Mouse (Mus musculus) layer of hippocampus, postnatal 36 days (tissue): Measurements from ENCODE around the gene Nprl3. TPM values are rescaled to one million over a fixed set of nuclear protein-coding genes. Genes with fewer than 3 reads are reported as not detected.
"Not testable (repeated sequence)": the region's sequence is repeated elsewhere in the genome, so short reads cannot be mapped to it uniquely, and the experiment has no call there.

Source experiments
- DNase-seq, 2 experiments: peaks; one replicate each; pipeline ENCODE4 v3.0.0; 2022
- total RNA-seq, 2 experiments: library from RNA; stranded (reverse); gene quantifications; 2 replicates each; pipeline ENCODE4 v1.2.3; 2021

Nprl3 gene
- total RNA-seq, result 10 to 100 TPM; 47.3 to 61.2 TPM

GRCm38 (mm10) chr11:32267188-32267884 lies at the start of gene Nprl3:
Gene Nprl3, minus strand, starts transcription at chr11:32267707.
- peak; percentile 96 for DNase-seq

- DNase-seq, result no peak
Measured at GRCm38 (mm10) chr11:32316009-32316408, 48.5 kb upstream of the Nprl3 start.

- DNase-seq, result no peak
Measured at GRCm38 (mm10) chr11:32309928-32310327, 42.4 kb upstream of the Nprl3 start.

DNA sequence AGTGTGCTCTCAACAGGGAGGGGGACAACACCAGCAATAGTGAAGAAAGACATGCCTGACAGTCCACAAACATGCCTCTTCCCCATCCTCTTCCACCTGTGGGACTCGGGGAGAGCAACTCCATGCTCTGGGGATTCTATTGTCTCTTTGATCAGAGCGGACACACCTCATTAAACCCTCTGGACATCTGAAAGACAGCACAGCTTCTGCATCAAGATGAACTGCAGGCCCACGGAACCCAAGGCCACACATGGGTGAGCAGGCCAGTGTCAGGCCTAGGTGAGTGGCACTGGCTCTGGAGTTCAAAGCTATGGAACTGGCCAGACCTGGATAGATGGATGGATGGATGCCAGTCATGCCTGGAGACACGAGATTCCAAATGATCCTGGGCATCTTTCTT lies 41.9 kb upstream of the Nprl3 start:
- DNase-seq, result no peak

DNA sequence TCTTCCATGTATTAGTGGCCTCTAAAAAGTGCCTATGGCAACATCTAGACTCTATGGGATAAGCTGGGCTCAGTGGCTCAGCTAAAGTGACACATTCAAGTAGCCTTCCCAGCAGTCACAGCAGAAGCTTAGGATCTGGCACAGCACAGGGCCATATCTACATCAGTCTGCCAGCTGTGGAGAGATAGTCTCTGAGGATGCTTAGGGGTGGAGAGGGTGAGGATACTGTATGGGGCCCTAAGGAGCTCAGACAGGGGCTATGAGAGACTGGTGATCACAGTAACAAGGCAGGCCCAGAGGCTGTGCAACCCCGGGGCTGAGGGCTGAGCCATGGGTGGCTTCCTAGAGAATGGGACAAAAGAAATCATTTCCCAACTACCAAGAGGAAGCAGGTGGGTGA lies 39.5 kb upstream of the Nprl3 start:
- no peak for DNase-seq

DNA sequence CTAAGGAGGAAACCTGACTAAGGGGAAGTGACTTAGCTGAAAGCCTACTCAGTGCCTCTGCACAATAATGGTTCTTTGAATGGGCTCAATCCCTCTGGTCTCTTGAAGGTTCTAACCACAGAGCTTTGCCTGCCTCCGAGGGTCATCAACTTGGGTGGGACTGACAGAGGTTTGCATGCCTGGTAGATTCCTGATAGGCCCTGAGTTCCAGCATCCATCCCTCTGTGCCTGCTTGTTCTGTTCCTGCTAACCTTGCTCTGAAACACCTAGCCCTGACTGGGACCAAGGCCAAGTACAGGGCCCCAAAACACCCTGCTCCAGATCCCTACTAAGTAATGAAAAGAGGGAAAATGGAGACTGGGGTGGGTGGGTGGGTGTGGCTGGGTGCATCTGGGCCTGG lies 35.9 kb upstream of the Nprl3 start:
- no peak for DNase-seq

DNA sequence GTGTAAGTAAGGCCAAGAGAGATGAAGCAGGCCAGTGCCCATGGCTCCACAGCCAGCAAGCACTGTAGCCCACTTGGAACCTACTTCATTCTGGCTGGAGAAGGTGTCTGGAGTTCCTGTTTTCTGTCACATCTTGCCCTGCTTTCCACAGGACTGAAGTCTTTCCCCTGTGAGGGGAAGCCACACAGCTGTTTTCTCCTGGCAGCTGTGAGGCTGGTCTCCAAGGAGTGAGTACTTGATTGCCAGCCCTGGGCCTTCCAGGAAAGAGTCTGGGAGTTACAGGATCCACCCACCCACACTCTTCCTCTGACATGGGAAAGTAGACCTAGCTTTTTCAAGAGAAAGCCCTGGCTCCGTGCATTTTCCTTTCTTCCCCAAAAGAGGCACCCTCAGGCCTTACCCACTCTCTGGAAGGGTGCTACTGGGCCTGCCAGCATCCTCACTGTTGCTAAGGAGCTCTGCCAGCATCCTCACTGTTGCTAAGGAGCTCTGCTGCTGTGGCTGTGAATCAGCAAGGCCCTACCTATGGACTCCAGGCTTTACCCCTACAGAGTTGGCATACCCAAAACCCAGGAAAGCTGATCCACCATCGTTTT lies 35.4 kb upstream of the Nprl3 start:
- peak; percentile 25 to 34 for DNase-seq

DNA sequence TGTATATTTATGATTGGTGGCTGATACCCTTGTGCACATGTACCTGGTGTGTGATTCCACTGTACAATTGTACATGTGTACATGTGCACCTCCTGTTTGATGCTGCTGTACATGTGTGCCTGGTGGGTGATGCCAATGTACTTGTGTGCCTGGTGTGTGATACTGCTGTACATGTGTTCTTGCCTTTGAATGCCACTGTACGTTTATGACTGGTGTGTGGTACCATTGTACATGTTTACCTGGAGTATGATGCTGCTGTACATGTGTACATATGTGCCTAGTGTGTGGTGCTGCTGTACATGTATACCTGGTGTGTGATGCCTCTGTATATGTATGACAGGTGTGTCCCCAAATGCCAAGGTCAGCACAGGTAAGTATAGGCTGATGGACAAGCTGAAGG lies 34.0 kb upstream of the Nprl3 start:
- DNase-seq, result no peak

DNA sequence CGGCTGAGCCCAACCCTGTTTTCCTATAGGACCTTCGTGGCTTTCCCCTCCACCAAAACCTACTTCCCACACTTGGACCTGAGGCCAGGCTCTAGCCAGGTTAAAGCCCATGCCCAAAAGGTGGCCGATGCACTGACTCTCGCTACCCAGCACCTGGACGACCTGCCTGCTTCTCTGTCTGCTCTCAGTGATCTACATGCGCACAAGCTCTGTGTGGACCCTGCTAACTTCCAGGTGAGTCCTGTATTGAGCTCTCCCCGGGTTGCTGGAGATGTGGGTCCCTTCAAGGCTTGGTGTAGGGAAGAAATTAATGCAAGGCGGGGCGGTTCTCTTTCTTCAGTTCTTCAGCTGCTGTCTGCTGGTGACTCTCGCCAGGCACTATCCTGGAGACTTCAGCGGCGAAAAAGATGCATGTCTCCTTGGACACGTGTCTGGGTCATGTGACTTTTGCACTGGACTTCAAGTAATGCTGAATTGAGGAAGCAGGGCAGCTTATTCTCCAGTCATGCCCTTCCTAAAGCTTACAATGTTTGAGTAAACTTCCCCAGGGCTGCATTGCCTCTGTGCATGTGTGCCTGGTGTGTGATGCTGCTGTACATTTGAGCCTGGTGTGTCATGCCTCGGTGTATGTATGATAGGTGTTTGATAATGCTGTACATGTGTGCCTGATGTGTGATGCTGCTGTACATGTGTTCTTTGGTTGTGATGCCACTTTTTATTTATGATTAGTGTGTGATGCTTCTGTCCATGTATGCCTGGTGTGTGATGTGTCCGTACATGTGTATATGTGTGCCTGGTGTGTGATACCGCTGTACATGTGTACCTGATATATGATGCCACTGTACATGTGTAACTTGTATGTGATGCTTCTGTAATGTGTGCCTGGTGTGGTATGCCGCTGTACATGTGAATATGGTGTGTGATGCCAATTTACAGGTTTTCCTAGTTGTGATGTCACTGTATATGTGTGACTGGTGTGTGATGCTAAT lies 33.1 kb upstream of the Nprl3 start:
- DNase-seq, result no peak

- DNase-seq, result peak; percentile 38 to 41
Measured at GRCm38 (mm10) chr11:32299865-32300264, 32.4 kb upstream of the Nprl3 start, which contains the start of gene Hbq1a. Gene Hbq1a, plus strand, starts transcription at chr11:32300069.

DNA sequence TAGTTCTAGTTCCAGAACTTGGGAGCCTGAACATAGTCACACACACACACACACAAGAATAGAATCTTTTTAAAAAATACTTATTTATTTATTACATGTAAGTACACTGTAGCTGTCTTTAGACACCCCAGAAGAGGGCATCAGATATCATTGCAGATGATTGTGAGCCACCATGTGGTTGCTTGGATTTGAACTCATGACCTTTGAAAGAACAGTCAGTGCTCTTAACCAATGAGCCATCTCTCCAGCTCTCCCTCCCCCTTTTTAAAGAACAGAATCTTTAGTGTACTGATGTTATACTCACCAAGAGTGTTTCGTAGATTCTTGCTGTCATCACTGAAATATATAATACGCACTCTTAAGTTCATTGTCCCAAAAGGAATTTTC lies 31.0 kb upstream of the Nprl3 start:
- DNase-seq, result no peak

DNA sequence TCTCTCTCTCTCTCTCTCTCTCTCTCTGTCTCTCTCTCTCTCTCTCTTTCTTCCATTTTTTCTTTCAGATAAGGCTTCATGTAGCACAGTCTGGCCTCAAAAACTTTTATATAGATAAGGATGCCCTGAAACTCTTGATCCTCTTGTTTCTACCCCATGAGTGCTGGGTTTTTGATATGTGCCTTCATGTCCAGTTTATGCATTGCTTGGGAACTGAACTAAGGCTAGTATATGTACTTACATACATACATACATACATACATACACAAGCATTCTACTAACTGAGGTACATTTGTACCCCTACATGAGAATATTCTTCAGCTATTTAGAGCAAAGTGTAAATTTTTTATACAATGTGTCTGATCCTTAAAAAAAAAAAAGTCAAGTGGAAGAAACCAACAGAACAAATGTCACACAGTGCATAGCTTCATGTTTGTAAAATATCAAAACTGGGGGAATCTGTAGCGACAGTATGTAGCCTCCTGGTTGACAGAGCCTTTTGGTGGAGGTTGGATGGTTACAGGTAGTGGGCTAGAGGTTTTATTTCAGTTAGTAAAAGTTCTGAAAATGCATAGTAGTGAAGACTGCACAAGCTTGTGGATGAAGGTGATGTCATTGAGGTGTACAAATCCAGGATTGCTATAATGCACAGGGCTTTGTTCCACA lies 30.5 kb upstream of the Nprl3 start:
- no peak for DNase-seq

DNA sequence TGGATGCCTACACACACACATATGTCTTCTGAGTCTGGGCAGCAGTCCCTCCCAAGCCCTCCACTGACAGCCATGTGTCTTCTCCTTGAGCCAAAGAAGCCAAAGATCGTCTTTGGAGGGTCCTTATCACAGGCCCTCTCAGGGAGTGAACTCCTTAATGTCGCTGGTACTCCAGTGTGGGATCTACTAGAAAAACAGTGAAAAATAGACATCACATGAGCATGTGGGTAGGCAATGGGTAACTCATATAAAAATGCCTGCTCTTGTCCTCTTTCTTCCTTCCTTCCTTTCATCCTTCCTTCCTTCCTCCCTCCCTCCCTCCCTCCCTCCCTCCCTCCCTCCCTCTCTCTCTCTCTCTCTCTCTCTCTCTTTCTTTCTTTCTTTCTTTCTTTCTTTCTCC lies 29.9 kb upstream of the Nprl3 start:
- DNase-seq, result not testable (repeated sequence)

DNA sequence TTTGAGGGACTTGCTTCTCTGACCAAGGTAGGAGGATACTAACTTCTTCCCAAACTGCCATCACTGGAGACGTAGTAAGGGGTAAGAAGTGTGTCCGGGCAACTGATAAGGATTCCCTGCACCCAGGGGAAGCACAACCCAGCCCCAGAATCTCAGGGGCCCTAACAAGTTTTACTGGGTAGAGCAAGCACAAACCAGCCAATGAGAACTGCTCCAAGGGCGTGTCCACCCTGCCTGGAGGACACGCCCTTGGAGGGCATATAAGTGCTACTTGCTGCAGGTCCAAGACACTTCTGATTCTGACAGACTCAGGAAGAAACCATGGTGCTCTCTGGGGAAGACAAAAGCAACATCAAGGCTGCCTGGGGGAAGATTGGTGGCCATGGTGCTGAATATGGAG lies 28.7 kb upstream of the Nprl3 start, which contains the start of gene Hba-a2:
TSS of gene Hba-a2 (plus strand) at position 287 of the 400 bp plus-strand sequence.
- DNase-seq, result not testable (repeated sequence)

GRCm38 (mm10) chr11:32293479-32293878 lies 26.0 kb upstream of the Nprl3 start:
- DNase-seq, result not testable (repeated sequence)

GRCm38 (mm10) chr11:32292819-32293218 lies 25.3 kb upstream of the Nprl3 start:
- DNase-seq, result not testable (repeated sequence)

- no peak for DNase-seq
Measured at GRCm38 (mm10) chr11:32287493-32287825, 20.0 kb upstream of the Nprl3 start.

GRCm38 (mm10) chr11:32286695-32287492 lies 19.4 kb upstream of the Nprl3 start, which contains the start of gene Hbq1b:
Gene Hbq1b, plus strand, starts transcription at chr11:32286965.
- peak; percentile 75 to 80 for DNase-seq

DNA sequence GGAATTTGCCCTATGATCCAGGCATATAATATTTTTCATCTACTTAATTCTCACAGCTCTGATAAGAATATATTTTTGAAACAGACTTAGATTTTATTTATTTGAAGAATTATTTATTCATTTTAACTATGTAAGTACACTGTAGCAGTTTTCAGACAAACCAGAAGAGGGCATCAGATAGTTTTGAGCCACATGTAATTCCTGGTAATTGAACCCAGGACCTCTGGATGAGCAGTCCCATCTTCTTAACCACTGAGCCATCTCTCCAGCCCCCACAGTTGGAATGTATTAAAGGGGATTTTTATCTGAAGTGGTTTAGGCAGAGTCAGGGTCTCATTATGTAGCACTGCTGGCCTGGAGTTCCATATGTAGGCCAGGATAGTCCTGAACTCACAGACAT lies 18.4 kb upstream of the Nprl3 start:
- not testable (repeated sequence) for DNase-seq

DNA sequence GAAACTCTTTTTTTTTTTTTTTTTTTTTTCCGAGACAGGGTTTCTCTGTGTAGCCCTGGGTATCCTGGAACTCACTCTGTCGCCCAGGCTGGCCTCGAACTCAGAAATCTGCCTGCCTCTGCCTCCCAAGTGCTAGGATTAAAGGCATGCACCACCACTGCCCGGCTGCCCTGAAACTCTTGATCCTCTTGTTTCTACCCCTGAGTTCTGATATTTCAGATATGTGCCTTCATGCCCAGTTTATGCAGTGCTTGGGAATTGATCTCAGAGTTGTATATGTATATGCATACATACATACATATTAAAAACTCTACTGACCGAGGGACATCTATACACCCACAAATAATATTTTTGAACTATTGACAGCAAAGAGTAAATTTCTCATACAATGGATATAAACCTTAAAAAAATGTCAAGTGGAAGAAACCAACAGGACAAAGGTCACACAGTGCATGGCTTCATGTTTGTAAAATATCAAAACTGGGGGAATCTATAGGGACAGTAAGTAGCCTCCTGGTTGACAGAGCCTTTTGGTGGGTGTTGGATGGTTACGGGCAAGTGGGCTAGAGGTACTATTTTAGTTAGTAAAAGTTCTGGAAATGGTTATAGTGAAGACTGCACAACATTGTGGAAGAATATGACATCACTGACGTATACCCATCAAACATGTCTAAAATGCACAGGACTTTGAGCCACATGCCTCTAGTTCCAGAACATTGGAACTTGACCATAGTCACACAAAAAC lies 17.7 kb upstream of the Nprl3 start:
- DNase-seq, result no peak

- DNase-seq, result not testable (repeated sequence)
Measured at GRCm38 (mm10) chr11:32284582-32284981, 17.1 kb upstream of the Nprl3 start.
